Mouse (Mus musculus) myocyte (in vitro differentiated cells): Measurements from ENCODE around the gene Gm10643. TPM values are rescaled to one million over a fixed set of nuclear protein-coding genes. Genes with fewer than 3 reads are reported as not detected.

Experiments
- H3K27me3 ChIP-seq: one replicate; pipeline ENCODE4 v1.6.1; 2011; ENCODE audit not compliant: control insufficient read depth, insufficient read depth, insufficient read length
- H3K36me3 ChIP-seq: one replicate; pipeline ENCODE4 v1.6.1; 2011; ENCODE audit not compliant: control insufficient read depth, insufficient read depth
- H3K4me2 ChIP-seq: one replicate; pipeline ENCODE4 v1.6.1; 2011; ENCODE audit warnings: low read depth, control low read depth
- H3K4me3 ChIP-seq: one replicate; pipeline ENCODE4 v1.5.1; 2011; ENCODE audit warnings: mild to moderate bottlenecking, control low read depth, moderate library complexity
- H3K79me2 ChIP-seq: one replicate; pipeline ENCODE4 v1.6.1; 2011; ENCODE audit not compliant: control insufficient read depth, insufficient read depth
- H3ac ChIP-seq: one replicate; pipeline ENCODE4 v1.6.1; 2011; ENCODE audit not compliant: control insufficient read depth, insufficient read length
- CEBPB ChIP-seq: IDR thresholded peaks from 2 replicates; pipeline ENCODE4 v1.6.1; 2011; ENCODE audit warnings: mild to moderate bottlenecking, moderate library complexity; ENCODE audit not compliant: poor library complexity, insufficient read depth, severe bottlenecking
- E2F4 ChIP-seq: IDR thresholded peaks from one replicate; pipeline ENCODE4 v1.6.1; 2011; ENCODE audit warnings: mild to moderate bottlenecking, control low read depth, moderate library complexity; ENCODE audit not compliant: insufficient read depth
- MAX ChIP-seq: IDR thresholded peaks from one replicate; pipeline ENCODE4 v1.6.1; 2011; ENCODE audit warnings: low read depth, mild to moderate bottlenecking, control low read depth
- MYOD1 ChIP-seq, 3 experiments: IDR thresholded peaks; one replicate each; pipeline ENCODE4 v1.6.1; 2011; ENCODE audit warnings: control low read depth in 2 of 3, low read depth in 2 of 3, mild to moderate bottlenecking in 2 of 3, moderate library complexity in 1 of 3; ENCODE audit not compliant: insufficient read length in 2 of 3, control insufficient read depth in 1 of 3
- MYOG ChIP-seq, 3 experiments: IDR thresholded peaks; one replicate each; pipeline ENCODE4 v1.6.1; 2011; ENCODE audit warnings: control low read depth in 2 of 3, low read depth in 2 of 3, mild to moderate bottlenecking in 2 of 3; ENCODE audit not compliant: insufficient read length in 2 of 3, control insufficient read depth in 1 of 3, insufficient read depth in 1 of 3
- POLR2A ChIP-seq: IDR thresholded peaks from one replicate; pipeline ENCODE4 v1.6.1; 2011; ENCODE audit warnings: low read depth, mild to moderate bottlenecking, control low read depth, moderate library complexity; ENCODE audit not compliant: insufficient read length
- POLR2AphosphoS2 ChIP-seq: IDR thresholded peaks from one replicate; pipeline ENCODE4 v1.6.1; 2011; ENCODE audit warnings: low read depth, control low read depth; ENCODE audit not compliant: insufficient read length
- REST ChIP-seq: IDR thresholded peaks from one replicate; pipeline ENCODE4 v1.6.1; 2011; ENCODE audit warnings: mild to moderate bottlenecking, control low read depth, moderate library complexity; ENCODE audit not compliant: insufficient read depth, insufficient read length
- SRF ChIP-seq: IDR thresholded peaks from one replicate; pipeline ENCODE4 v1.6.1; 2011; ENCODE audit warnings: low read depth; ENCODE audit not compliant: control insufficient read depth, insufficient read length
- TCF12 ChIP-seq: IDR thresholded peaks from one replicate; pipeline ENCODE4 v1.6.1; 2011; ENCODE audit warnings: mild to moderate bottlenecking, control low read depth; ENCODE audit not compliant: poor library complexity, insufficient read depth, severe bottlenecking
- TCF3 ChIP-seq: IDR thresholded peaks from one replicate; pipeline ENCODE4 v1.6.1; 2011; ENCODE audit warnings: low read depth, control low read depth; ENCODE audit not compliant: insufficient read length
- USF1 ChIP-seq: IDR thresholded peaks from one replicate; pipeline ENCODE4 v1.6.1; 2011; ENCODE audit warnings: low read depth, mild to moderate bottlenecking, control low read depth, moderate library complexity
- polyA plus RNA-seq: library from polyadenylated mRNA; unstranded; fragments of >200 nt; fragmentation: generic; extraction: Trizol; gene quantifications from one replicate; pipeline ENCODE4 v1.2.1, GENCODE M21; 2012; ENCODE audit warnings: missing spikeins

Gm10643 gene
- polyA plus RNA-seq, 1 experiment: 0.35 TPM

DNA sequence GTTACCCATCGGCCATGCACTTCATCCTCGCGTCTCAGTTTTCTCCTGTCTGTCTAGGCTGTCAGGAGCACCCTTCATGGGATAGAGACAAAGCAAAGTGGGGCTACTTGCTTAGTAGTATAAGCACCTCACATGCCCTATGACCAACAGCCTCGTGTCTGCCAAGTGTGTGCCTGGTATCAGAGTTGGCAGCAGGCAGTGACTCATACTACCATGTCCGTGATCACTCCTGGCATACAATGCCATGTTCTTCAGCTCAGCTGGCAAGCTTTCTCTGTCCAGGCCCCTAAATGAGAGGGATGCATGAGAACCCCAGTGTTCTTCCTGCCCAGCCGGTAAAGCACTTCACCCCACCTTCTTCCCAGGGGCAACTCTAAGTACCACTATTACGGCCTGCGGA is 25.6 kb upstream of the Gm10643 start:
- Histone ChIP-seq H3K4me2 (no peak overlapping the region), H3K27me3 (no peaks in the 10 kb centered on the region), H3K4me3 (no peak overlapping the region), H3K36me3 (peaks cover 9% of the 10 kb centered on the region), H3K79me2 (no peaks in the 10 kb centered on the region), H3ac (no peak overlapping the region)
- no peak for TF ChIP-seq POLR2AphosphoS2
- TF ChIP-seq REST: no peak
- no peak for TF ChIP-seq MYOG (IDR thresholded peaks at IDR 0.05; ENCODE audit: control insufficient read depth in 1 of 3, insufficient read depth in 1 of 3, insufficient read length in 2 of 3, low read depth in 2 of 3)
- TF ChIP-seq USF1: no peak
- TF ChIP-seq CEBPB: no peak
- TF ChIP-seq MAX: no peak
- TF ChIP-seq E2F4: no peak
- no peak for TF ChIP-seq MYOD1 (IDR thresholded peaks at IDR 0.05; ENCODE audit: control insufficient read depth in 1 of 3, insufficient read length in 2 of 3, low read depth in 2 of 3)
- TF ChIP-seq SRF: no peak
- TF ChIP-seq POLR2A: no peak
- no peak for TF ChIP-seq TCF12
- TF ChIP-seq TCF3: no peak

DNA sequence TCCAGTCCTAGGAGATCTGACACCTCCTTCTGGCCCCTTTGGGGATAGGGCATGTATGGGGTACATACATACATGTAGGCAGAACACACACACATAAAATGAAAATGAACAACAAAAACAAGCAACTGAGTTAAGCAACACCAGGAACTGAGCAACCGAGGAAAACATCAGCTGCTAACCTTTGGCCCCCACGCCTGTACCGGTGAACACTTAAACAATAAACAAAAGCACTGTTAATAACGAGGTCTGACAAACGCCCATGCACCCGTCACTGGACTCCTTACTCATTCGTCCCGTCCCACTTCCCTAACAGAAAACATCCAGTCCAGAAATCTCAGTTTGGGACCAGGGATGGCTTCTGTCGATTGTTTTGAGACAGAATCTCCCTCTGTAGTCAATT is 24.3 kb upstream of the Gm10643 start:
- no peak for TF ChIP-seq USF1
- TF ChIP-seq POLR2AphosphoS2: no peak
- no peak for TF ChIP-seq REST
- no peak for TF ChIP-seq MYOG (IDR thresholded peaks at IDR 0.05; ENCODE audit: control insufficient read depth in 1 of 3, insufficient read depth in 1 of 3, insufficient read length in 2 of 3, low read depth in 2 of 3)
- TF ChIP-seq TCF12: no peak
- Histone ChIP-seq H3K4me3 (no peak overlapping the region), H3K4me2 (no peak overlapping the region), H3K79me2 (no peaks in the 10 kb centered on the region), H3K27me3 (no peaks in the 10 kb centered on the region), H3K36me3 (peaks cover 9% of the 10 kb centered on the region), H3ac (no peak overlapping the region)

DNA sequence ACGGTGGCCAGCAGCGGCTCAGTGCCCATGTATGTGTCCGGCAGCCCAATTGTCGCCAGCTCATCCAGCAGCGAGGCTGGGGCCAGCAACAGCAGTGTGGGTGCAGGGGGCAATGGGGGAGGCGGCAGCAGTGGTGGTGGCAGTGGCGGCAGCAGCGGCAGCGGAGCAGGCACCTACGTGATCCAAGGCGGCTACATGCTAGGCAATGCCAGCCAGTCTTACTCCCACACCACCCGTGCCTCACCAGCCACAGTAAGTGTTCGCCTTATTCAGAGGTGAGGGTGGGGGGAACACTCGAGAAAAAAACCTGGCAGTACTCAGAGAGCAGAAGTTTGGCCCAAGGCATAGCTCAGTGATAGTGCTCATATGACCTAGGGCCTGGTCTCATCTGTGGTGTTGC is 22.9 kb upstream of the Gm10643 start:
- peaks cover 9% of the 10 kb centered on the region for H3K36me3 ChIP-seq

DNA sequence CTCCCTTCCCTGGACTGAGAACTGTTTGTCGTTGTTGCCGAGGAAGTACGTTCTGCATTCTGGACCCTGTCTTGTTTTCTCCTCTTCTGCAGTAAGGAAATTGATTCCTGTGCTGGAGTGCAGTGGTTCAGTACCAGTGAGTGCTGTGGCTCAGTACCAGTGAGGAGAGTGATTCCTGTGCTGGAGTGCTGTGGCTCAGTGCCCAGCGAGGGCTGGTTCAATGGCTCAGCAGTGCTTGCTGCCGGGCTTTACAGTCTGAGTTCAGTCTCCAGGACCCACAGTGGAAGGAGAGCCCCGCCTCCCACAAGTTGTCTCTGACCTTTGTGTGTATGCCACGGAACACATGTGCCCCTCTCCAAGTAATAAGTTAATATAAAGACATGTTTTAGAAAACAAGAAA is 22.2 kb upstream of the Gm10643 start:
- Histone ChIP-seq H3K79me2 (no peaks in the 10 kb centered on the region), H3K4me3 (no peak overlapping the region), H3K36me3 (peaks cover 9% of the 10 kb centered on the region), H3K4me2 (no peak overlapping the region), H3K27me3 (no peaks in the 10 kb centered on the region), H3ac (no peak overlapping the region)
- TF ChIP-seq MAX (no peak), TCF3 (no peak), CEBPB (no peak), MYOG (IDR thresholded peaks at IDR 0.05; ENCODE audit: control insufficient read depth in 1 of 3, insufficient read depth in 1 of 3, insufficient read length in 2 of 3, low read depth in 2 of 3) (no peak), USF1 (no peak), POLR2AphosphoS2 (no peak), TCF12 (no peak), SRF (no peak), POLR2A (no peak), REST (no peak), MYOD1 (IDR thresholded peaks at IDR 0.05; ENCODE audit: control insufficient read depth in 1 of 3, insufficient read length in 2 of 3, low read depth in 2 of 3) (no peak), E2F4 (no peak)

More for the DNA sequence above, 22.9 kb upstream of the Gm10643 start:
- Histone ChIP-seq H3K79me2 (no peaks in the 10 kb centered on the region), H3K27me3 (no peaks in the 10 kb centered on the region), H3ac (no peak overlapping the region), H3K4me2 (no peak overlapping the region), H3K4me3 (no peak overlapping the region)
- TF ChIP-seq REST (no peak), MYOD1 (IDR thresholded peaks at IDR 0.05; ENCODE audit: control insufficient read depth in 1 of 3, insufficient read length in 2 of 3, low read depth in 2 of 3) (no peak), POLR2A (no peak), E2F4 (no peak), CEBPB (no peak), MYOG (IDR thresholded peaks at IDR 0.05; ENCODE audit: control insufficient read depth in 1 of 3, insufficient read depth in 1 of 3, insufficient read length in 2 of 3, low read depth in 2 of 3) (no peak), POLR2AphosphoS2 (no peak), USF1 (no peak), SRF (no peak), TCF3 (no peak), MAX (no peak), TCF12 (no peak)

DNA sequence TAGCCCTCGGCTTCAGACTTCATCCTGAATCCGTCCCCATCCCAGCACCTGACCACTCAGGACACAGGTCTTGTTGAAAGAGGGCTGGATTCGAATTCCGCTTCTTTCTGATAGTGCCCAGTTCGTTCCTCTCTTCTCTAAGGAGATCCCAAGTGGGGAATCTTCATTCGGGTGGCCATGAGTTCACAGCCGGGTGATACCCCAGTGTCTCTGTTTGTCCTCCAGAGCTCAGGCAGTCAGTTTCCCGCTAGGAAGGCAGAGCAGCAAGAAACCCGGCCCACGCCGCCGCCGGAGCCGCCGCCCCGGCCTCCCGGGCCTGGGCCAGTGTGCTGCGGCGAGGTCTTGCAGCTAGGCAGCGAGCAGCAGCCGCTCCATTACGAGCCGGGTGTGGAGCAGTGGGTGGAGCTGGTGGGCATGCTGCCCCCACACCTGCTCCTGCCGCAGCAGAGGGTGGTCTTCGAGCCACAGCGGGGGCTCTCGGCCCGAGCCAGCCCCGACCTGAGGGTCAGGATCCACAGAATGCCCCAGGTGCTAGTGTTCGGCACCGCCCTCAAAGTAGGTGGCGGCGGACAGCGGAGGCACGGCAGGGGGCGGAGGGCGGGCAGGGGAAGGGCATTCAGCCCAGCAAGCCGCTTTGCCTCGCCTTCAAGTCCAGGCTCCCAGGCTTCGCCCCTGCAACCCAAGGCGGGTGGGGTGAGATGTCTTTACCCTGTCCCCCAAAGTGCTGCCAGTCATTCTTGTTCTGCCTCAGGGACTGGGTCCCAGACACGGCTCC is 19.6 kb upstream of the Gm10643 start:
- Histone ChIP-seq H3K4me2 (no peak overlapping the region), H3K4me3 (no peak overlapping the region), H3K36me3 (peaks cover 13% of the 10 kb centered on the region), H3K27me3 (no peaks in the 10 kb centered on the region), H3K79me2 (no peaks in the 10 kb centered on the region), H3ac (no peak overlapping the region)
- TF ChIP-seq POLR2A (no peak), SRF (no peak), REST (no peak), E2F4 (no peak), MAX (no peak), MYOD1 (IDR thresholded peaks at IDR 0.05; ENCODE audit: control insufficient read depth in 1 of 3, insufficient read length in 2 of 3, low read depth in 2 of 3) (no peak), MYOG (IDR thresholded peaks at IDR 0.05; ENCODE audit: control insufficient read depth in 1 of 3, insufficient read depth in 1 of 3, insufficient read length in 2 of 3, low read depth in 2 of 3) (no peak), POLR2AphosphoS2 (no peak), TCF12 (no peak), CEBPB (no peak), USF1 (no peak), TCF3 (no peak)
